Mouse (Mus musculus) intestine, embryonic 14.5 days (tissue): ENCODE measurements at regions not wholly inside any gene's neighbourhood (a gene's known extent, or its start where the extent isn't known, plus 50 kb on each side); places are given as distances from the start of the nearest gene placed in this dataset.

Experiments
- ATAC-seq: fragments of 200-750 bp; cut with Nextera tagmentation; replicated peaks from 2 replicates; pipeline ENCODE4 v1.8.0; 2017; ENCODE audit warnings: low read depth, moderate number of reproducible peaks, moderate TSS enrichment, moderate library complexity; ENCODE audit not compliant: low FRiP score, low TSS enrichment
- DNase-seq: peaks from one replicate; pipeline ENCODE4 v3.0.0-alpha.2; 2018; ENCODE audit warnings: low spot score
- H3K27ac ChIP-seq: fragments of 300-500 bp; sonication (generic); 2 replicates; pipeline ENCODE4 v1.5.1; 2014; ENCODE audit warnings: low read depth, mild to moderate bottlenecking, control low read depth
- H3K27me3 ChIP-seq: fragments of 300-500 bp; sonication (generic); replicated peaks from 2 replicates; pipeline ENCODE4 v1.6.1; 2014; ENCODE audit warnings: low read length, control low read depth; ENCODE audit not compliant: control insufficient read depth, insufficient read depth
- H3K36me3 ChIP-seq: fragments of 300-500 bp; sonication (generic); 2 replicates; pipeline ENCODE4 v1.6.1; 2014; ENCODE audit warnings: low read length, control low read depth; ENCODE audit not compliant: control insufficient read depth, insufficient read depth
- H3K4me1 ChIP-seq: fragments of 300-500 bp; sonication (generic); replicated peaks from 2 replicates; pipeline ENCODE4 v1.6.1; 2014; ENCODE audit warnings: low read length, control low read depth, mixed read lengths; ENCODE audit not compliant: control insufficient read depth, insufficient read depth
- H3K4me2 ChIP-seq: fragments of 300-500 bp; sonication (generic); 2 replicates; pipeline ENCODE4 v1.6.1; 2014; ENCODE audit warnings: low read length
- H3K4me3 ChIP-seq: fragments of 300-500 bp; sonication (generic); 2 replicates; pipeline ENCODE4 v1.5.1; 2014; ENCODE audit warnings: low read depth, low read length, control low read depth, mixed read lengths
- H3K9ac ChIP-seq: fragments of 300-500 bp; sonication (generic); 2 replicates; pipeline ENCODE4 v1.6.1; 2014; ENCODE audit warnings: mild to moderate bottlenecking, low read length
- H3K9me3 ChIP-seq: fragments of 300-500 bp; sonication (generic); 2 replicates; pipeline ENCODE4 v1.6.1; 2016; ENCODE audit warnings: low read length, control low read depth; ENCODE audit not compliant: control insufficient read depth
- WGBS: fragments of 180-500 bp; shearing (Covaris S2); extraction: QIAGEN DNeasy Blood & Tissue Kit; methylation state at CpG from one replicate; pipeline ENCODE4 v1.1.7; 2014; 5-methylcytosine and 5-hydroxymethylcytosine counted together

- WGBS: 84% methylated on average over 2 of the region's 2 CpGs
- no peaks in the 10 kb centered on the region for H3K9me3 ChIP-seq
- H3K36me3 ChIP-seq: no peaks in the 10 kb centered on the region
- no peak overlapping the region for H3K9ac ChIP-seq
- no peaks in the 10 kb centered on the region for H3K4me1 ChIP-seq
- no peak for DNase-seq
- H3K27ac ChIP-seq: no peak overlapping the region
- no peak for ATAC-seq
- H3K4me3 ChIP-seq: no peak overlapping the region
- H3K27me3 ChIP-seq: no peaks in the 10 kb centered on the region
- no peak overlapping the region for H3K4me2 ChIP-seq
These were observed 185.3 kb upstream of the Gjb5 start for GRCm38 (mm10) chr4:127543276-127543675.

GRCm38 (mm10) chr4:127542771-127543170 lies 184.8 kb upstream of the Gjb5 start:
- WGBS: 46% methylated on average over 4 of the region's 4 CpGs

GRCm38 (mm10) chr4:127536952-127537351 lies 179.0 kb upstream of the Gjb5 start:
- DNase-seq (no peak), ATAC-seq (no peak)
- Histone ChIP-seq H3K27me3 (no peaks in the 10 kb centered on the region), H3K4me1 (no peaks in the 10 kb centered on the region), H3K9me3 (no peaks in the 10 kb centered on the region), H3K36me3 (no peaks in the 10 kb centered on the region), H3K4me3 (no peak overlapping the region), H3K9ac (no peak overlapping the region), H3K27ac (no peak overlapping the region), H3K4me2 (no peak overlapping the region)
- 53% methylated on average over 5 of the region's 5 CpGs for WGBS

More at GRCm38 (mm10) chr4:127542771-127543170, 184.8 kb upstream of the Gjb5 start:
- H3K9ac ChIP-seq: no peak overlapping the region
- H3K4me2 ChIP-seq: no peak overlapping the region
- no peaks in the 10 kb centered on the region for H3K4me1 ChIP-seq
- H3K36me3 ChIP-seq: no peaks in the 10 kb centered on the region
- no peak overlapping the region for H3K27ac ChIP-seq
- no peak overlapping the region for H3K4me3 ChIP-seq
- no peaks in the 10 kb centered on the region for H3K27me3 ChIP-seq
- DNase-seq (no peak), ATAC-seq (no peak)
- H3K9me3 ChIP-seq: no peaks in the 10 kb centered on the region

- Histone ChIP-seq H3K36me3 (no peaks in the 10 kb centered on the region), H3K9me3 (no peaks in the 10 kb centered on the region), H3K27me3 (no peaks in the 10 kb centered on the region), H3K27ac (no peak overlapping the region), H3K4me3 (no peak overlapping the region), H3K4me1 (no peaks in the 10 kb centered on the region), H3K4me2 (no peak overlapping the region), H3K9ac (no peak overlapping the region)
- 83% methylated on average over 7 of the region's 7 CpGs for WGBS
- no peak for ATAC-seq
- no peak for DNase-seq
These were observed 177.6 kb upstream of the Gjb5 start for GRCm38 (mm10) chr4:127535630-127536029.

- Histone ChIP-seq H3K27ac (no peak overlapping the region), H3K4me3 (no peak overlapping the region), H3K9me3 (no peaks in the 10 kb centered on the region), H3K9ac (no peak overlapping the region), H3K27me3 (no peaks in the 10 kb centered on the region), H3K4me2 (no peak overlapping the region), H3K4me1 (no peaks in the 10 kb centered on the region), H3K36me3 (no peaks in the 10 kb centered on the region)
- 89% methylated on average over 3 of the region's 3 CpGs for WGBS
- ATAC-seq (no peak), DNase-seq (no peak)
These were observed 176.4 kb upstream of the Gjb5 start for GRCm38 (mm10) chr4:127534411-127534810.

- ATAC-seq (no peak), DNase-seq (no peak)
- H3K27ac ChIP-seq: no peak overlapping the region
- H3K9ac ChIP-seq: no peak overlapping the region
- no peaks in the 10 kb centered on the region for H3K36me3 ChIP-seq
- no peaks in the 10 kb centered on the region for H3K27me3 ChIP-seq
- WGBS: 70% methylated on average over 4 of the region's 4 CpGs
- H3K4me2 ChIP-seq: no peak overlapping the region
- H3K4me1 ChIP-seq: no peaks in the 10 kb centered on the region
- no peak overlapping the region for H3K4me3 ChIP-seq
- no peaks in the 10 kb centered on the region for H3K9me3 ChIP-seq
These were observed 175.7 kb upstream of the Gjb5 start for GRCm38 (mm10) chr4:127533726-127534125.

GRCm38 (mm10) chr4:127530779-127531178 lies 172.8 kb upstream of the Gjb5 start:
- H3K36me3 ChIP-seq: no peaks in the 10 kb centered on the region
- H3K4me2 ChIP-seq: no peak overlapping the region
- H3K4me1 ChIP-seq: no peaks in the 10 kb centered on the region
- H3K9ac ChIP-seq: no peak overlapping the region
- ATAC-seq (no peak), DNase-seq (no peak)
- no peak overlapping the region for H3K27ac ChIP-seq
- no peaks in the 10 kb centered on the region for H3K27me3 ChIP-seq
- H3K9me3 ChIP-seq: no peaks in the 10 kb centered on the region
- 88% methylated on average over 11 of the region's 11 CpGs for WGBS
- no peak overlapping the region for H3K4me3 ChIP-seq

- WGBS: 93% methylated on average over 2 of the region's 2 CpGs
- no peaks in the 10 kb centered on the region for H3K9me3 ChIP-seq
- no peak overlapping the region for H3K4me3 ChIP-seq
- no peaks in the 10 kb centered on the region for H3K4me1 ChIP-seq
- no peak for ATAC-seq
- H3K27me3 ChIP-seq: no peaks in the 10 kb centered on the region
- no peak for DNase-seq
- no peak overlapping the region for H3K4me2 ChIP-seq
- no peaks in the 10 kb centered on the region for H3K36me3 ChIP-seq
- no peak overlapping the region for H3K9ac ChIP-seq
- H3K27ac ChIP-seq: no peak overlapping the region
These were observed 164.2 kb upstream of the Gjb5 start for GRCm38 (mm10) chr4:127522151-127522550.

GRCm38 (mm10) chr4:127517978-127518377 lies 160.0 kb upstream of the Gjb5 start:
- DNase-seq: no peak
- ATAC-seq: no peak
- H3K36me3 ChIP-seq: no peaks in the 10 kb centered on the region
- H3K4me3 ChIP-seq: no peak overlapping the region
- H3K9ac ChIP-seq: no peak overlapping the region
- no peaks in the 10 kb centered on the region for H3K9me3 ChIP-seq
- WGBS: 91% methylated on average over 1 of the region's 1 CpGs
- no peak overlapping the region for H3K27ac ChIP-seq
- no peak overlapping the region for H3K4me2 ChIP-seq
- no peaks in the 10 kb centered on the region for H3K27me3 ChIP-seq
- H3K4me1 ChIP-seq: no peaks in the 10 kb centered on the region
